Mouse (Mus musculus) frontal cortex, postnatal 25 days (tissue): ENCODE measurements at regions not wholly inside any gene's neighbourhood (a gene's known extent, or its start where the extent isn't known, plus 50 kb on each side); places are given as distances from the start of the nearest gene placed in this dataset.
A peak's percentile ranks its signal among the peaks of the same experiment; 100 is the strongest.
"Not testable (repeated sequence)": the region's sequence is repeated elsewhere in the genome, so short reads cannot be mapped to it uniquely, and the experiment has no call there.

Source experiments
- DNase-seq, 2 experiments: peaks; one replicate each; pipeline ENCODE4 v3.0.0; 2022; ENCODE audit warnings: low spot score in 2 of 2

DNA sequence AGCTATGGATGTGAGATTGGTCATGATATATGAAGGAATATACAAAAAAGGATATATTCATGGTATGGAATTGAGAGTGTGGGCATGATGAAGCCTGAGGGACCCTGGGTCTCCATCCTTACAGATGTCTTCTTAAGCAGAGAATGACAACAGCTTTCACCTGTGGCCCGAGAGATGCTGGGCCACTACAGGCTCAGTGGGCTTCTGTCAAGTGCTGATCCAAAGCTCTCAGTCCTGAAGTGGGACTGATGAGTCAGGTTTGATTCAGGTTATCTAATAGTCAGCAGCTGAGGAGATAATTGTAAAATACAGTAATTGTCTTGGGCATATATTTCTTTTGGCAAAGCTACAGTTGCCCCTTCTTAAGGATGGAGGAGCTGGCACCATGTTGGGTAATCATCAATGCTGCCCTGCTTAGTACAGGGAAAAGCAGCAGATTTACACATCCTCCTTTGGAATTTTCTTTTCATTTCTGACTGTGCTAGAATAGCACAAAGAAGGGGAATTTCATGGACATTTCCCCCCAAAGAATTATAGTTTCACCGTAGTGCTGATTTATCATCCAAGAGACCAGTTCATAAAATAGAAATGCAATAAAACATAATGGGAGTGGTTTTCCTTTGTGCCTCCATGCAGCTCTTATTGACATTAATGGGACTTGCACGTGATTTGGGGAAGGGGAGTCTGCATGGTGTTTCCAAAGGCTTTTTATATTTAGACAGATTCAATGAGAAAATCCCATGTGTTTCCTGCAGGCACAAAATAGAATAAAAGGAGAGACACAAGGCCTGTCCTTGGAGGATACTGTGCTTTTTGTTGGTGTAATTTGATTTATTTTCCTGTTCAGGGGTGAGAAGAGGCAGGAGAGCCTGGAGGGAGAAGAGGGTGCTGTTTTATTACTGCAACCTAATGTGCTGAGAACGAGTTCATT is 452.6 kb upstream of the Nrsn1 start:
- no peak for DNase-seq

DNA sequence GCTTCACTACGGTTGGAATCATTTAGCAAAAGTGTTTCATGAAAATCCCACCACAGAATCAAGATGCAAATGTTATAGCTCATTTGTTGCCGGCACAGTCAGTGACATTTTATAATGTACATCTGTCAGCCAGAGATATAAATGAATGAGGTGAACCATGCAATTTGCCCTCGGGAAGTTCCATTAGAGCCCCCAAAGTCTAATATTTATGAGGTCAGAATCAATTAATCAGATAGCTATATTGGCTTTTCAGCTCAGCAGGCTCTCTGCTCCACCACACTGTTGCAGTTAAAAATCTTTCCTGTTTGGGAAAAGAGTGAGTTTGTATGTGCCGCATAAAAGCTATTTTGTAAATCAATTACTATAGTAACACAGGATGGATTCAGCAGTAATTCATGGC is 430.7 kb upstream of the Nrsn1 start:
- DNase-seq: no peak

DNA sequence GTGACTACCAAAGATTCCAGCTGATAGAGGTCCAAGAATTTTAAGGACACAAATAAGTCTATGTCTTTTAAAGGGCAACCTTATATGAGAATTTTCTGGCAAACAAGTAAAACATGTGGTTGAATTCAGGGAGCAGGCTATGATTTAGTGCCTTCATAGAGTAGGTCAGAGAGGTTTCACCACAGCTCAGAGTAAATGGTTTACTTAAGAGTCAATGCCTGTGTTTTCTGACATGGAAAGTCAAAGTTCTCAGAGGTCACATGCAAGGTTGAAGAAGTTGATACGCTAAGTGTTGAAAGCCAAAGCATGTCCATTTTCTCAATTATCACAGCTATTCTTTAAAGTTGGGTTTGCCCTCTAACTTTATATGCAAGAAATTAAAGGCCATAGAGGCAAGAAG is 425.7 kb upstream of the Nrsn1 start:
- DNase-seq: no peak

GRCm38 (mm10) chr13:25695017-25695604 is 424.8 kb upstream of the Nrsn1 start:
- peak; percentile 23 to 40 for DNase-seq

DNA sequence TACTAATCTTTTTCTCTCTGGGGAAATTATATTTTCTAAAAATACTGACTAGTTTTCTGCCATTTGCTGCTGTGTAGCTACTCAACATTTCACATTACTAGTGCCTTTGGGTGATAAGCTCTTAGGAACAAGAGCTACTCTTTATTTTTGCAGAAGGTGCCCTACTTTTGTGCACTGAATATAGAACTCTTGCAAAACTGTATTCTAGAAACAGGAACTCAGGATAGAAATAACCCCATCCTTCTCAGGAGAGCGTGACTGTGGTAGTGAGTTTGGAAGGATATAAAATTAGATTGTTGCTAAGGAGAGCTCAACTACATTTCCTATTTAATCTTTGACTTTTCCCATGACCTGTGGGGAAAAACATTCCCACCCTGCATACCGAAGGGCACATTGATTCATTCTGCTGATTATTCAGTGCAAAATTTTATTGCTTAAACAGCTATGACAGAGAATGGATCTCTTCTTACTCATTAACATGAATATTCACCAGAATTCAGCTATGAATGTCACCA is 408.0 kb upstream of the Nrsn1 start:
- no peak for DNase-seq

DNA sequence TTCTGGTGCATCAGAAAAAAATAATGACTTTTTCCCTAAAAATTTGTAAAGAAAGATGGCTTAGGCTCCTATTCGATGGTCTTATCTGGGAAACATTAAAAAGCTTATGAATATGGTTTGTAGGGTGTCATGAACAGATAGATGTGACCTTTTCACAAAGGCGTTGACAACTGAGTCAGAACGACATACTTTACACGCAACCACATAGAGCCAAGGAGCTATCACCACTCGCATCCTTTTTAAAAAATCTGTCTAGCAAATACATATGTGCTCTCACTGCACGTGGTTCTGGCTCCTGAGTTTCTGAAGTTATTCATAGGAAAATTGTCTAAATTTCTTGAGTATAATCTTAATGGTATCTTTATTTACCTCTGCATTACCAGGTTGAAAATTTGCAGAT is 404.9 kb upstream of the Nrsn1 start:
- no peak for DNase-seq

- no peak for DNase-seq
These were observed 395.7 kb upstream of the Nrsn1 start for GRCm38 (mm10) chr13:25666022-25666421.

GRCm38 (mm10) chr13:25664963-25665606 is 394.8 kb upstream of the Nrsn1 start:
- no peak for DNase-seq

DNA sequence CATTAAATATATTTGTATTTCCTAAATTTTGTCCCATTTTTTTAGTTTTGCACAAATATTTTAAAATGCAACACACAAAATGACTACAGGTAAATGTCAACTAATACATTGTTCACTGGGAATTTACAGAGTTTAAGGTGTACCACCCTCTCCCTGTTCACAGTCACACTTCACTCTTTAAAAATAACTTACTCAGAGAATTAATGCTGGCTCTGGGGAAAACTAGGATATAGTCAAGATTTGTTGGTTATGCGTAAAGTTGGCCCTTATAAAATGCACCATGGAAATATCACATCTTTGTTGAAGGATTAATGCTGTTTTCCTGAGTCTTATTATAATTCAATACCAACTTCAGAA is 378.1 kb upstream of the Nrsn1 start:
- no peak for DNase-seq

DNA sequence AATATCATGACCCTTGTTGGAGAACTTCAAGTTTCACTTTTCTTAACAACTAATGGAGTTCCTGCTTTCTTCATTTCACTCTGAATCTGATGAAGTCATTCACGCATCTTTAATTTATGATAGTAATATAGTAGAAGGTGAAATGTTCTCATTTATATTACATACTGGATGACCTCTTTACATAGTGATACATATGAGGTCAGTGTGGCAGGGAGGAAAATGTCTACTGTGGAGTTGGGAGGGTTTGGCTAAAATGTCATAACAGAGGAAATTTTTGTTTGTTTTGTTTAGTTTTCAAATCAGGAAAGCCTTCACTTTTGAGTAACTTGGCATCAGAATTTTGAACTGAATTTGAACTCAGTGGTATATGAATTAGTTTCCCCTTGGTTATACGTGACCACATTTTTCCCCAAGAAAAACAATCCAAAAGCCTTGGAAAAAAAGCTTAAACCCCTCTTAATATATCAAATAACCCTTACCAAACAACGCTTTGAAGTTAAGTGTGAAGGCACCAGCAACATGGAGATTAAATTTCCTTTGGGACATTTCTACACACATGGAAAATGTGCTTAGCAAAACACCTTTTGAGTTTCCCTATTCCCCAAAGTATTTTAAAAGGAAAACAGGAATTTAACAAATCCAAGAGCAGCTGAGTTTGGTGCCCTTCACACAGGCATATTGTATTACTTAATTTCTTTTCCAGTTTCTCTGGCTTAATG is 377.6 kb upstream of the Nrsn1 start:
- DNase-seq: no peak

GRCm38 (mm10) chr13:25639522-25640291 is 369.4 kb upstream of the Nrsn1 start:
- DNase-seq: no peak

GRCm38 (mm10) chr13:25629466-25629865 is 359.2 kb upstream of the Nrsn1 start:
- no peak for DNase-seq

- no peak for DNase-seq
These were observed 347.3 kb upstream of the Nrsn1 start for GRCm38 (mm10) chr13:25617578-25617977.

DNA sequence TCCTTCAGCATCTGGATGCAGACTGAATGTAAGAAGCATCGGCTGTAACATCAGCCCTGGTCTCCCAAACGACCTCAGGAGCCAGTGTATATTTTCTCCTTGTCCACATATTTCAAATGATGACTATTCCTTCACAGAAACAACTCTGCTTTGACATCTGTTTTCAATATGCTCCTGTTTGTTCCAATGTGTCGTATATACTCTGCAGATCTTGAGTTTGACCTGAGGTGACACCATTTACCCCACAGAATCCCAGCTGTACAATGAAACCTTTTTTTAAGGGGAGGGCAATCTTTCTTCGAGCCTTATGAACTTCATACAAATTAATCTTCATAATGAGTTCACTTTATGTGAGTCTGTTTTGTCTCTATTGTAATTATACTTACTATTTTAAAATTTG is 341.7 kb upstream of the Nrsn1 start:
- DNase-seq: no peak

DNA sequence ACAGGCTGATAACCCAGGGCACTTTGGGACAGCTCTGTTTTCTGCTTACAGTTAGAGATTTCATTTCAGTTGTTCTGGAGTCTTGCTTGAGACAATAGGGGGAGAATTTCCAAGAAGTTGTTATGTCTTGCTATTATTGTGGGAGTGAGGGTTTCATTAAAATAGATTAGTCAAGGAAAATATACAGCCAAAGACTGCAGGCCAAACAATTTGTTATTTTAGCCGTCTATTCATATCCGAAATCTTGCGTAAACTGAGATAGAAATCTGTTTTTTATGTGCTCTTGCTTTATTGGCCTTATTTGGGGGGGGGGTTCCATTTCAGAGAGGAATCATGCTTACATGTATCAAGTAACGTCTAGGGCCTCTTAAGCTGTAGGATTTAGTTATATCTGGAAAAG is 339.3 kb upstream of the Nrsn1 start:
- DNase-seq: no peak

GRCm38 (mm10) chr13:25609241-25609640 is 338.9 kb upstream of the Nrsn1 start:
- no peak for DNase-seq

DNA sequence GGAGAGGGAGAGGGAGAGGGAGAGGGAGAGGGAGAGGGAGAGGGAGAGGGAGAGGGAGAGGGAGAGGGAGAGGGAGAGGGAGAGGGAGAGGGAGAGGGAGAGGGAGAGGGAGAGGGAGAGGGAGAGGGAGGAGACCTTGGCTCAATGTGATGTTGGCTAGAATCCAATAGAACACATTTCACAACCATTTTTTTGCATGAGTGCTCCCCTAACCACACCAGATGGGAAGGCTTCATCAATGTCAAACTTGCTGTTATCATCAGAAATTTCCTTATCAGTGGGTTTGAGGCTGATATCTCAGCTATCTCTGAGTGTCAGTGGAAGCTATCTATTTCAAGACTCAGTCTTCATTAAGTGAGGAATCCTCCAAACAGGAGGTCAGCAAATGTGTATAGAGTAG is 331.0 kb upstream of the Nrsn1 start:
- DNase-seq: not testable (repeated sequence)

DNA sequence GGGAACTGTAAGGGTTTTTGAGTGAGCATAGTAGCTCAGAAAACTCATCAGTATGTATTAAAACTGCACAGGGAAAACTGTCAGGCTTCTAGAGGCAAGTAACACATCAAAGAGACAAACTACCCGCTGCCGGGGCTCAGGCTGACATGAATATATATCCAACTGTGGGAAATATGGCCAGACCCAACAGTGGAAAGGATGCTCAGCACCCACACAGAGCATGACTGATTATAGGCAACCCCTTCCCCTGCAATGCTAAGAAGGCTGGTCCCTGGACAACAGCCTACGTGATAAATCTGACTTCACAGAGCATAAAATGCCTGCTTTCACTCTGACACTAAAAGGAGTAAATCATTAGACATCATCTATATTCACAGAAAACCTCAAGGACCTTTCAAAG is 324.3 kb upstream of the Nrsn1 start:
- DNase-seq: no peak

- no peak for DNase-seq
These were observed 300.3 kb upstream of the Nrsn1 start for GRCm38 (mm10) chr13:25570641-25571040.

GRCm38 (mm10) chr13:25562746-25563145 is 292.4 kb upstream of the Nrsn1 start:
- DNase-seq: peak in 1 of 2 experiments; percentile 21

DNA sequence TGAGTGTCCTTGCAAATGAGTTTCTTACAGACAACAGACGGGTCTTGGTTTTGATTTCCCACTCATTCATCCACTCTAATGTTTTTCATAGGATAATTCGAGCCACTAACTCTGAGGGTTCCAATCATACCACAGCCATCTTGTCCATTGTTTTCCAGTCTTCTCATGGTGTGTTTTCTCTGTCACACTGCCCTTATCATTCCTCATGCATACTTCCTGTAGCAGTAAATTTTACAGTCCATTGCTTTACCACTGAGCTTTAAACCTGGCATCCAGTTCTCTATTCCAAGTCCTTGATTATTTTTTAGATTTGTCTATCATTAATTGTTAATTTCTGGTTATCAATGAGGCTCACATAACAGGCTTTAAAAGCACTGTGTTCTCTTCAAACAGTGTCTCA is 290.0 kb upstream of the Nrsn1 start:
- no peak for DNase-seq
